Mouse (Mus musculus): ENCODE data around the gene Cfap61. TPM values are rescaled to one million over a fixed set of nuclear protein-coding genes. Genes with fewer than 3 reads are reported as not detected.
A peak's percentile ranks its signal among the peaks of the same experiment; 100 is the strongest.

Gene Cfap61
- polyA plus RNA-seq, 1 experiment from 2014 or later = not detected

- peak overlapping the region; percentile 65 for H3K4me2 ChIP-seq (ENCODE audit: low read depth, low read length)
- H3K4me3 ChIP-seq (ENCODE audit: low read depth, low read length) = peak overlapping the region; percentile 54
- no peaks in the 10 kb centered on the region for H3K36me3 ChIP-seq (ENCODE audit: control insufficient read depth, insufficient read depth)
- peaks cover 11% of the 10 kb centered on the region for H3K4me1 ChIP-seq (ENCODE audit: control insufficient read depth, low read depth, low read length)
- no peak for ATAC-seq (ENCODE audit: low read depth)
- WGBS (ENCODE audit: insufficient replicate concordance) = 1% methylated on average over 37 of the region's 44 CpGs
- no peak overlapping the region for H3K27ac ChIP-seq (ENCODE audit: low read length)
- H3K27me3 ChIP-seq (ENCODE audit: control insufficient read depth, insufficient read depth, low read depth, low read length) = peaks cover 97% of the 10 kb centered on the region
- no peak overlapping the region for H3K9ac ChIP-seq (ENCODE audit: low read depth, low read length)
- no peaks in the 10 kb centered on the region for H3K9me3 ChIP-seq (replicated peaks; ENCODE audit: control insufficient read depth, low read length)
Observed at GRCm38 (mm10) chr2:146221929-146222278, 287.3 kb downstream of the Cfap61 start.

- Histone ChIP-seq H3K36me3 (ENCODE audit: control insufficient read depth, insufficient read depth) (no peaks in the 10 kb centered on the region), H3K4me3 (ENCODE audit: low read depth, low read length) (peak overlapping the region; percentile 54), H3K27me3 (ENCODE audit: control insufficient read depth, insufficient read depth, low read depth, low read length) (peaks cover 96% of the 10 kb centered on the region), H3K4me2 (ENCODE audit: low read depth, low read length) (peak overlapping the region; percentile 65), H3K9me3 (replicated peaks; ENCODE audit: control insufficient read depth, low read length) (no peaks in the 10 kb centered on the region), H3K4me1 (ENCODE audit: control insufficient read depth, low read depth, low read length) (peaks cover 11% of the 10 kb centered on the region), H3K27ac (ENCODE audit: low read length) (no peak overlapping the region), H3K9ac (ENCODE audit: low read depth, low read length) (no peak overlapping the region)
- WGBS (ENCODE audit: insufficient replicate concordance) = under 1% methylated on average over 116 of the region's 133 CpGs
- no peak for ATAC-seq (ENCODE audit: low read depth)
Observed at GRCm38 (mm10) chr2:146222279-146223175, 287.9 kb downstream of the Cfap61 start.

- peak overlapping the region; percentile 65 for H3K4me2 ChIP-seq (ENCODE audit: low read depth, low read length)
- H3K27ac ChIP-seq (ENCODE audit: low read length) = no peak overlapping the region
- peaks cover 11% of the 10 kb centered on the region for H3K4me1 ChIP-seq (ENCODE audit: control insufficient read depth, low read depth, low read length)
- H3K4me3 ChIP-seq (ENCODE audit: low read depth, low read length) = peak overlapping the region; percentile 54
- H3K9ac ChIP-seq (ENCODE audit: low read depth, low read length) = no peak overlapping the region
- no peaks in the 10 kb centered on the region for H3K9me3 ChIP-seq (replicated peaks; ENCODE audit: control insufficient read depth, low read length)
- no peak for ATAC-seq (ENCODE audit: low read depth)
- 2% methylated on average over 67 of the region's 75 CpGs for WGBS (ENCODE audit: insufficient replicate concordance)
- H3K36me3 ChIP-seq (ENCODE audit: control insufficient read depth, insufficient read depth) = no peaks in the 10 kb centered on the region
- H3K27me3 ChIP-seq (ENCODE audit: control insufficient read depth, insufficient read depth, low read depth, low read length) = peaks cover 88% of the 10 kb centered on the region
Observed at GRCm38 (mm10) chr2:146223176-146223905, 288.8 kb downstream of the Cfap61 start.

- H3K27me3 ChIP-seq (ENCODE audit: control insufficient read depth, insufficient read depth, low read depth, low read length) = peaks cover 85% of the 10 kb centered on the region
- ATAC-seq (ENCODE audit: low read depth) = no peak
- no peaks in the 10 kb centered on the region for H3K36me3 ChIP-seq (ENCODE audit: control insufficient read depth, insufficient read depth)
Observed at GRCm38 (mm10) chr2:146224141-146224540, 289.6 kb downstream of the Cfap61 start.

GRCm38 (mm10) chr2:146225818-146226217 is 291.2 kb downstream of the Cfap61 start:
- no peaks in the 10 kb centered on the region for H3K36me3 ChIP-seq (ENCODE audit: control insufficient read depth, insufficient read depth)
- H3K27ac ChIP-seq (ENCODE audit: low read length) = no peak overlapping the region
- H3K4me1 ChIP-seq (ENCODE audit: control insufficient read depth, low read depth, low read length) = peaks cover 11% of the 10 kb centered on the region
- no peak overlapping the region for H3K4me3 ChIP-seq (ENCODE audit: low read depth, low read length)
- no peak for ATAC-seq (ENCODE audit: low read depth)
- no peaks in the 10 kb centered on the region for H3K9me3 ChIP-seq (replicated peaks; ENCODE audit: control insufficient read depth, low read length)
- 9% methylated on average over 6 of the region's 6 CpGs for WGBS (ENCODE audit: insufficient replicate concordance)
- H3K9ac ChIP-seq (ENCODE audit: low read depth, low read length) = no peak overlapping the region
- no peak overlapping the region for H3K4me2 ChIP-seq (ENCODE audit: low read depth, low read length)
- H3K27me3 ChIP-seq (ENCODE audit: control insufficient read depth, insufficient read depth, low read depth, low read length) = peaks cover 70% of the 10 kb centered on the region

More at GRCm38 (mm10) chr2:146224141-146224540, 289.6 kb downstream of the Cfap61 start:
- WGBS (ENCODE audit: insufficient replicate concordance) = 17% methylated on average over 7 of the region's 7 CpGs
- Histone ChIP-seq H3K4me2 (ENCODE audit: low read depth, low read length) (no peak overlapping the region), H3K9me3 (replicated peaks; ENCODE audit: control insufficient read depth, low read length) (no peaks in the 10 kb centered on the region), H3K4me3 (ENCODE audit: low read depth, low read length) (no peak overlapping the region), H3K27ac (ENCODE audit: low read length) (no peak overlapping the region), H3K9ac (ENCODE audit: low read depth, low read length) (no peak overlapping the region), H3K4me1 (ENCODE audit: control insufficient read depth, low read depth, low read length) (peaks cover 11% of the 10 kb centered on the region)

GRCm38 (mm10) chr2:146226484-146226883 is 291.9 kb downstream of the Cfap61 start:
- 8% methylated on average over 9 of the region's 9 CpGs for WGBS (ENCODE audit: insufficient replicate concordance)
- peaks cover 8% of the 10 kb centered on the region for H3K4me1 ChIP-seq (ENCODE audit: control insufficient read depth, low read depth, low read length)
- ATAC-seq (ENCODE audit: low read depth) = no peak

GRCm38 (mm10) chr2:146227646-146228045 is 293.1 kb downstream of the Cfap61 start:
- Histone ChIP-seq H3K36me3 (ENCODE audit: control insufficient read depth, insufficient read depth) (no peaks in the 10 kb centered on the region), H3K27ac (ENCODE audit: low read length) (no peak overlapping the region), H3K9me3 (replicated peaks; ENCODE audit: control insufficient read depth, low read length) (no peaks in the 10 kb centered on the region), H3K9ac (ENCODE audit: low read depth, low read length) (no peak overlapping the region), H3K4me2 (ENCODE audit: low read depth, low read length) (no peak overlapping the region), H3K4me3 (ENCODE audit: low read depth, low read length) (no peak overlapping the region), H3K4me1 (ENCODE audit: control insufficient read depth, low read depth, low read length) (no peaks in the 10 kb centered on the region; the same call in none of the 2 replicates), H3K27me3 (ENCODE audit: control insufficient read depth, insufficient read depth, low read depth, low read length) (peaks cover 52% of the 10 kb centered on the region)
- no peak for ATAC-seq (ENCODE audit: low read depth)
- 45% methylated on average over 3 of the region's 3 CpGs for WGBS (ENCODE audit: insufficient replicate concordance)

More at GRCm38 (mm10) chr2:146226484-146226883, 291.9 kb downstream of the Cfap61 start:
- Histone ChIP-seq H3K27me3 (ENCODE audit: control insufficient read depth, insufficient read depth, low read depth, low read length) (peaks cover 63% of the 10 kb centered on the region), H3K4me3 (ENCODE audit: low read depth, low read length) (no peak overlapping the region), H3K4me2 (ENCODE audit: low read depth, low read length) (no peak overlapping the region), H3K9ac (ENCODE audit: low read depth, low read length) (no peak overlapping the region), H3K36me3 (ENCODE audit: control insufficient read depth, insufficient read depth) (no peaks in the 10 kb centered on the region), H3K9me3 (replicated peaks; ENCODE audit: control insufficient read depth, low read length) (no peaks in the 10 kb centered on the region), H3K27ac (ENCODE audit: low read length) (no peak overlapping the region)

GRCm38 (mm10) chr2:146228435-146228834 is 293.9 kb downstream of the Cfap61 start:
- Histone ChIP-seq H3K27ac (ENCODE audit: low read length) (no peak overlapping the region), H3K9ac (ENCODE audit: low read depth, low read length) (no peak overlapping the region), H3K4me2 (ENCODE audit: low read depth, low read length) (no peak overlapping the region), H3K4me3 (ENCODE audit: low read depth, low read length) (no peak overlapping the region), H3K9me3 (replicated peaks; ENCODE audit: control insufficient read depth, low read length) (no peaks in the 10 kb centered on the region), H3K27me3 (ENCODE audit: control insufficient read depth, insufficient read depth, low read depth, low read length) (peaks cover 44% of the 10 kb centered on the region), H3K36me3 (ENCODE audit: control insufficient read depth, insufficient read depth) (no peaks in the 10 kb centered on the region), H3K4me1 (ENCODE audit: control insufficient read depth, low read depth, low read length) (no peaks in the 10 kb centered on the region)
- no peak for ATAC-seq (ENCODE audit: low read depth)
- 61% methylated on average over 2 of the region's 2 CpGs for WGBS (ENCODE audit: insufficient replicate concordance)

GRCm38 (mm10) chr2:146231485-146231884 is 296.9 kb downstream of the Cfap61 start:
- 71% methylated on average over 2 of the region's 2 CpGs for WGBS (ENCODE audit: insufficient replicate concordance)
- Histone ChIP-seq H3K4me3 (ENCODE audit: low read depth, low read length) (no peak overlapping the region), H3K27me3 (ENCODE audit: control insufficient read depth, insufficient read depth, low read depth, low read length) (peaks cover 14% of the 10 kb centered on the region)

More at GRCm38 (mm10) chr2:146231485-146231884, 296.9 kb downstream of the Cfap61 start:
- Histone ChIP-seq H3K27ac (ENCODE audit: low read length) (no peak overlapping the region), H3K4me2 (ENCODE audit: low read depth, low read length) (no peak overlapping the region), H3K4me1 (ENCODE audit: control insufficient read depth, low read depth, low read length) (no peaks in the 10 kb centered on the region), H3K9ac (ENCODE audit: low read depth, low read length) (no peak overlapping the region), H3K9me3 (replicated peaks; ENCODE audit: control insufficient read depth, low read length) (no peaks in the 10 kb centered on the region), H3K36me3 (ENCODE audit: control insufficient read depth, insufficient read depth) (no peaks in the 10 kb centered on the region)
- no peak for ATAC-seq (ENCODE audit: low read depth)
